In genomic region chr14:74797386-74798062, GRCm38 (mm10) we compare ENCODE assay signal across 9 mouse cellular contexts.
DNase-seq lines count a peak whose midpoint lies in the region; ATAC-seq and TF ChIP-seq lines count a peak whose summit lies in the region.
"Had no signal": no experiment of that assay in that cellular context is flagged by ENCODE, and none has a peak within 500 bp of the region (broad histone marks: within the 10 kb centered on the region; RNA-seq: fewer than 3 reads in every experiment).

No protein-coding gene starts in this region.

- H3K4me3 ChIP-seq in liver, postnatal 0 days (ENCODE audit: low read depth, low read length): no peak overlapping the region
- no peak overlapping the region for H3K4me3 ChIP-seq in liver, embryonic 11.5 days (ENCODE audit: low read depth, low read length)
- H3K4me3 ChIP-seq in forebrain, postnatal 0 days (ENCODE audit: low read depth, low read length): no peak overlapping the region
- H3K4me3 ChIP-seq in midbrain, embryonic 10.5 days: no peak overlapping the region
- no peak overlapping the region for H3K4me3 ChIP-seq in embryonic facial prominence, embryonic 10.5 days
- H3K4me3 ChIP-seq: heart, adult 2 months; limb, embryonic 10.5 days had no signal

- no peak overlapping the region for H3K9ac ChIP-seq in liver, postnatal 0 days (replicated peaks)
- no peak overlapping the region for H3K9ac ChIP-seq in liver, embryonic 11.5 days (ENCODE audit: low read depth, low read length)
- H3K9ac ChIP-seq in forebrain, postnatal 0 days: no peak overlapping the region

- DNase-seq in liver, postnatal 0 days: no peak
- DNase-seq in liver, embryonic 11.5 days (ENCODE audit: low spot score): no peak
- DNase-seq in forebrain, postnatal 0 days: no peak
- DNase-seq in midbrain, embryonic 10.5 days (ENCODE audit: low spot score): no peak
- peak; percentile 45 for DNase-seq in splenic B cell, adult 2 months (ENCODE audit: low read depth, low spot score)
- DNase-seq in thymus, postnatal 14 days: no peak
- DNase-seq in embryonic facial prominence, embryonic 10.5 days (ENCODE audit: low spot score): no peak
- DNase-seq: heart, adult 2 months had no signal

- WGBS in liver, postnatal 0 days (ENCODE audit: insufficient replicate concordance): 69% methylated on average over 10 of the region's 10 CpGs
- WGBS in liver, embryonic 11.5 days: 67% methylated on average over 10 of the region's 10 CpGs
- 81% methylated on average over 10 of the region's 10 CpGs for WGBS in forebrain, postnatal 0 days
- WGBS in midbrain, embryonic 10.5 days: 87% methylated on average over 10 of the region's 10 CpGs
- 80% methylated on average over 10 of the region's 10 CpGs for WGBS in embryonic facial prominence, embryonic 10.5 days

- no peak for TF ChIP-seq EP300 in liver, postnatal 0 days (IDR thresholded peaks at IDR 0.05; ENCODE audit: low read depth)

- peak; percentile 10; the same call in 1 of the 2 replicates for TF ChIP-seq CTCF in liver, postnatal 0 days (IDR thresholded peaks at IDR 0.05; ENCODE audit: low read depth)
- TF ChIP-seq CTCF in forebrain, postnatal 0 days (IDR thresholded peaks at IDR 0.05; ENCODE audit: low read depth): peak; percentile 14; the same call in 1 of the 2 replicates

- peaks cover 6% of the 10 kb centered on the region for H3K4me1 ChIP-seq in liver, postnatal 0 days (ENCODE audit: insufficient read depth)
- no peaks in the 10 kb centered on the region for H3K4me1 ChIP-seq in liver, embryonic 11.5 days (replicated peaks; ENCODE audit: control insufficient read depth, insufficient read depth, low read length)
- H3K4me1 ChIP-seq in forebrain, postnatal 0 days (ENCODE audit: insufficient read depth): 0 out of 2 replicates have a peak, but pooled peaks cover 11% of the 10 kb centered on the region
- peaks cover 10% of the 10 kb centered on the region for H3K4me1 ChIP-seq in midbrain, embryonic 10.5 days
- 0 out of 2 replicates have a peak, but pooled peaks cover 3% of the 10 kb centered on the region for H3K4me1 ChIP-seq in embryonic facial prominence, embryonic 10.5 days

- H3K27me3 ChIP-seq in liver, postnatal 0 days (ENCODE audit: insufficient read depth, low read length): no peaks in the 10 kb centered on the region
- H3K27me3 ChIP-seq in liver, embryonic 11.5 days (replicated peaks; ENCODE audit: control insufficient read depth, insufficient read depth, low read length): no peaks in the 10 kb centered on the region
- H3K27me3 ChIP-seq in forebrain, postnatal 0 days (ENCODE audit: insufficient read depth, low read length): no peaks in the 10 kb centered on the region
- H3K27me3 ChIP-seq in midbrain, embryonic 10.5 days (ENCODE audit: low read depth, poor library complexity, severe bottlenecking): no peaks in the 10 kb centered on the region
- H3K27me3 ChIP-seq in splenic B cell, adult 2 months (ENCODE audit: control insufficient read depth, insufficient read depth, low read length, poor library complexity, severe bottlenecking): no peaks in the 10 kb centered on the region
- H3K27me3 ChIP-seq in embryonic facial prominence, embryonic 10.5 days (replicated peaks; ENCODE audit: low read depth, poor library complexity, severe bottlenecking): no peaks in the 10 kb centered on the region

- H3K27ac ChIP-seq in liver, postnatal 0 days (ENCODE audit: low read depth): no peak overlapping the region
- H3K27ac ChIP-seq in liver, embryonic 11.5 days (ENCODE audit: low read depth, low read length): no peak overlapping the region
- H3K27ac ChIP-seq in forebrain, postnatal 0 days (ENCODE audit: low read depth, low read length): peak overlapping the region; percentile 29
- peak overlapping the region; percentile 9; the same call in 1 of the 2 replicates for H3K27ac ChIP-seq in midbrain, embryonic 10.5 days (replicated peaks)
- no peak overlapping the region for H3K27ac ChIP-seq in embryonic facial prominence, embryonic 10.5 days (replicated peaks)
- H3K27ac ChIP-seq: heart, adult 2 months; limb, embryonic 10.5 days had no signal

- ATAC-seq in liver, postnatal 0 days: peak; percentile 31
- no peak for ATAC-seq in liver, embryonic 11.5 days (replicated peaks; ENCODE audit: low FRiP score)
- ATAC-seq in forebrain, postnatal 0 days: peak; percentile 30

- no peak overlapping the region for H3K4me2 ChIP-seq in liver, postnatal 0 days (ENCODE audit: low read depth, low read length)
- no peak overlapping the region for H3K4me2 ChIP-seq in liver, embryonic 11.5 days
- no peak overlapping the region for H3K4me2 ChIP-seq in forebrain, postnatal 0 days (ENCODE audit: low read depth)

- H3K9me3 ChIP-seq in liver, postnatal 0 days (ENCODE audit: low read length): peaks cover 8% of the 10 kb centered on the region
- H3K9me3 ChIP-seq in liver, embryonic 11.5 days (ENCODE audit: control insufficient read depth, low read length): no peaks in the 10 kb centered on the region
- H3K9me3 ChIP-seq in forebrain, postnatal 0 days (ENCODE audit: low read length): no peaks in the 10 kb centered on the region
- peaks cover 12% of the 10 kb centered on the region for H3K9me3 ChIP-seq in midbrain, embryonic 10.5 days (replicated peaks)
- peaks cover 8% of the 10 kb centered on the region; the same call in 1 of the 2 replicates for H3K9me3 ChIP-seq in embryonic facial prominence, embryonic 10.5 days

- peaks cover 29% of the 10 kb centered on the region for H3K36me3 ChIP-seq in liver, postnatal 0 days (replicated peaks; ENCODE audit: insufficient read depth, low read length)
- peaks cover 5% of the 10 kb centered on the region; the same call in 1 of the 2 replicates for H3K36me3 ChIP-seq in liver, embryonic 11.5 days (ENCODE audit: control insufficient read depth, insufficient read depth, low read length)
- peaks cover 14% of the 10 kb centered on the region; the same call in 1 of the 2 replicates for H3K36me3 ChIP-seq in forebrain, postnatal 0 days (ENCODE audit: insufficient read depth)
- peaks cover 18% of the 10 kb centered on the region for H3K36me3 ChIP-seq in midbrain, embryonic 10.5 days
- peaks cover 2% of the 10 kb centered on the region for H3K36me3 ChIP-seq in splenic B cell, adult 2 months (ENCODE audit: control insufficient read depth, insufficient read depth, low read length, poor library complexity, severe bottlenecking)
- peaks cover 35% of the 10 kb centered on the region for H3K36me3 ChIP-seq in embryonic facial prominence, embryonic 10.5 days (replicated peaks)

Comparison
In these comparisons a context has a peak if more than half of its experiments do, and no peak if none do; other contexts are left out.
1. H3K27ac ChIP-seq: peak in forebrain, postnatal 0 days (single experiment) and midbrain, embryonic 10.5 days (single experiment); none in liver, postnatal 0 days (single experiment), liver, embryonic 11.5 days (single experiment) and embryonic facial prominence, embryonic 10.5 days (single experiment).